13 mouse cellular contexts compared by ENCODE assay signal in genomic region chr5:103393752-103394151, GRCm38 (mm10). TPM values are rescaled to one million over a fixed set of nuclear protein-coding genes. Genes with fewer than 3 reads are reported as not detected.
DNase-seq lines count a peak whose midpoint lies in the region; ATAC-seq and TF ChIP-seq lines count a peak whose summit lies in the region.
"Had no signal": no experiment of that assay in that cellular context is flagged by ENCODE, and none has a peak within 500 bp of the region (broad histone marks: within the 10 kb centered on the region; RNA-seq: fewer than 3 reads in every experiment).

No protein-coding gene starts in this region.

- no peaks in the 10 kb centered on the region for H3K36me3 ChIP-seq in forebrain, embryonic 11.5 days (ENCODE audit: control insufficient read depth, insufficient read depth, low read length)
- no peaks in the 10 kb centered on the region for H3K36me3 ChIP-seq in forebrain, embryonic 10.5 days (replicated peaks)
- no peaks in the 10 kb centered on the region for H3K36me3 ChIP-seq in limb, embryonic 15.5 days
- no peaks in the 10 kb centered on the region for H3K36me3 ChIP-seq in limb, embryonic 10.5 days
- H3K36me3 ChIP-seq in myocyte (ENCODE audit: control insufficient read depth, insufficient read depth) = no peaks in the 10 kb centered on the region
- H3K36me3 ChIP-seq: heart, embryonic 10.5 days; liver, embryonic 12.5 days had no signal

- 44% methylated on average over 16 of the region's 16 CpGs for WGBS in forebrain, embryonic 11.5 days
- WGBS in forebrain, embryonic 10.5 days = 64% methylated on average over 16 of the region's 16 CpGs
- WGBS in limb, embryonic 15.5 days = 47% methylated on average over 16 of the region's 16 CpGs
- 65% methylated on average over 16 of the region's 16 CpGs for WGBS in limb, embryonic 10.5 days

- H3K9ac ChIP-seq in forebrain, embryonic 11.5 days (ENCODE audit: low read length) = no peak overlapping the region
- H3K9ac ChIP-seq in limb, embryonic 15.5 days = no peak overlapping the region
- H3K9ac ChIP-seq: liver, embryonic 12.5 days had no signal

- no peak overlapping the region for H3K4me3 ChIP-seq in forebrain, embryonic 11.5 days (ENCODE audit: low read depth, low read length)
- no peak overlapping the region for H3K4me3 ChIP-seq in forebrain, embryonic 10.5 days
- no peak overlapping the region for H3K4me3 ChIP-seq in limb, embryonic 15.5 days
- no peak overlapping the region for H3K4me3 ChIP-seq in limb, embryonic 10.5 days
- no peak overlapping the region for H3K4me3 ChIP-seq in myocyte
- H3K4me3 ChIP-seq: heart, embryonic 10.5 days; liver, embryonic 12.5 days had no signal

- H3K27me3 ChIP-seq in forebrain, embryonic 11.5 days (ENCODE audit: control insufficient read depth, insufficient read depth, low read length) = no peaks in the 10 kb centered on the region
- no peaks in the 10 kb centered on the region for H3K27me3 ChIP-seq in forebrain, embryonic 10.5 days (ENCODE audit: poor library complexity, severe bottlenecking)
- no peaks in the 10 kb centered on the region for H3K27me3 ChIP-seq in limb, embryonic 15.5 days
- H3K27me3 ChIP-seq in limb, embryonic 10.5 days (ENCODE audit: low read depth, poor library complexity, severe bottlenecking) = no peaks in the 10 kb centered on the region
- no peaks in the 10 kb centered on the region for H3K27me3 ChIP-seq in myocyte (ENCODE audit: control insufficient read depth, insufficient read depth, insufficient read length)

- no peak overlapping the region for H3K4me2 ChIP-seq in forebrain, embryonic 11.5 days (ENCODE audit: low read depth, low read length, severe bottlenecking)
- no peak overlapping the region for H3K4me2 ChIP-seq in limb, embryonic 15.5 days
- peak overlapping the region; percentile 56 for H3K4me2 ChIP-seq in myocyte (ENCODE audit: low read depth)
- H3K4me2 ChIP-seq: liver, embryonic 12.5 days had no signal

- no peak overlapping the region for H3ac ChIP-seq in myocyte (ENCODE audit: control insufficient read depth, insufficient read length)

- H3K4me1 ChIP-seq in forebrain, embryonic 11.5 days (replicated peaks; ENCODE audit: control insufficient read depth, insufficient read depth, low read length) = peaks cover 8% of the 10 kb centered on the region; the same call in 1 of the 2 replicates
- H3K4me1 ChIP-seq in forebrain, embryonic 10.5 days = peaks cover 34% of the 10 kb centered on the region
- peaks cover 2% of the 10 kb centered on the region; the same call in 1 of the 2 replicates for H3K4me1 ChIP-seq in limb, embryonic 15.5 days
- peaks cover 13% of the 10 kb centered on the region for H3K4me1 ChIP-seq in limb, embryonic 10.5 days
- H3K4me1 ChIP-seq: liver, embryonic 12.5 days had no signal

- no peak overlapping the region for H3K27ac ChIP-seq in forebrain, embryonic 11.5 days (ENCODE audit: low read depth, low read length)
- no peak overlapping the region for H3K27ac ChIP-seq in forebrain, embryonic 10.5 days
- H3K27ac ChIP-seq in limb, embryonic 15.5 days = 0 out of 2 replicates have a peak overlapping the region, but pooled peaks have one; percentile 18
- no peak overlapping the region for H3K27ac ChIP-seq in limb, embryonic 10.5 days
- H3K27ac ChIP-seq: heart, embryonic 10.5 days; liver, embryonic 12.5 days; macrophage had no signal

- DNase-seq in forebrain, embryonic 11.5 days (ENCODE audit: low spot score) = no peak
- DNase-seq in forebrain, embryonic 10.5 days (ENCODE audit: extremely low spot score, low spot score) = no peak
- DNase-seq in limb, embryonic 10.5 days (ENCODE audit: low spot score) = no peak
- peak; percentile 51 for DNase-seq in embryo, embryonic 11 days
- no peak for DNase-seq in thymus, postnatal 36 days
- DNase-seq in spleen, postnatal 36 days (ENCODE audit: low spot score in 2 of 2) = no peak
- DNase-seq: adrenal gland, postnatal 14 days; cerebellum, postnatal 25 days had no signal

- H3K9me3 ChIP-seq in forebrain, embryonic 11.5 days (ENCODE audit: control insufficient read depth, low read length) = no peaks in the 10 kb centered on the region
- H3K9me3 ChIP-seq in forebrain, embryonic 10.5 days = no peaks in the 10 kb centered on the region
- no peaks in the 10 kb centered on the region for H3K9me3 ChIP-seq in limb, embryonic 15.5 days
- H3K9me3 ChIP-seq in limb, embryonic 10.5 days (replicated peaks) = no peaks in the 10 kb centered on the region
- H3K9me3 ChIP-seq: heart, embryonic 10.5 days; liver, embryonic 12.5 days had no signal

- TF ChIP-seq POLR2A in myocyte (IDR thresholded peaks at IDR 0.05; ENCODE audit: insufficient read length, low read depth) = no peak

- no peaks in the 10 kb centered on the region for H3K79me2 ChIP-seq in myocyte (ENCODE audit: control insufficient read depth, insufficient read depth)

- ATAC-seq in forebrain, embryonic 11.5 days (replicated peaks; ENCODE audit: low FRiP score) = 0 out of 2 replicates have a peak, but pooled peaks have one; percentile 36
- ATAC-seq in limb, embryonic 15.5 days (ENCODE audit: insufficient number of reproducible peaks, low FRiP score, low TSS enrichment, low read depth) = no peak
- ATAC-seq: liver, embryonic 12.5 days had no signal

TF ChIP-seq in myocyte, 11 proteins besides CTCF, POLR2A, EP300 and RAD21:
- no peak for TF ChIP-seq USF1 (IDR thresholded peaks at IDR 0.05; ENCODE audit: low read depth)
- no peak for TF ChIP-seq MAX (IDR thresholded peaks at IDR 0.05; ENCODE audit: low read depth)
- no peak for TF ChIP-seq MYOD1 (IDR thresholded peaks at IDR 0.05; ENCODE audit: control insufficient read depth in 1 of 3, insufficient read length in 2 of 3, low read depth in 2 of 3)
- no peak for TF ChIP-seq REST (IDR thresholded peaks at IDR 0.05; ENCODE audit: insufficient read depth, insufficient read length)
- TF ChIP-seq CEBPB (IDR thresholded peaks at IDR 0.05; ENCODE audit: insufficient read depth, poor library complexity, severe bottlenecking) = no peak
- no peak for TF ChIP-seq TCF3 (IDR thresholded peaks at IDR 0.05; ENCODE audit: insufficient read length, low read depth)
- TF ChIP-seq SRF (IDR thresholded peaks at IDR 0.05; ENCODE audit: control insufficient read depth, insufficient read length, low read depth) = no peak
- TF ChIP-seq MYOG (IDR thresholded peaks at IDR 0.05; ENCODE audit: control insufficient read depth in 1 of 3, insufficient read depth in 1 of 3, insufficient read length in 2 of 3, low read depth in 2 of 3) = no peak
- TF ChIP-seq E2F4 (IDR thresholded peaks at IDR 0.05; ENCODE audit: insufficient read depth) = no peak
- no peak for TF ChIP-seq TCF12 (IDR thresholded peaks at IDR 0.05; ENCODE audit: insufficient read depth, poor library complexity, severe bottlenecking)
- TF ChIP-seq POLR2AphosphoS2 (IDR thresholded peaks at IDR 0.05; ENCODE audit: insufficient read length, low read depth) = no peak

RNA-seq across cellular contexts. Expression of gene Ptpn13, which starts 31.2 kb away (rescaled TPM):
- polyA plus RNA-seq in forebrain, embryonic 11.5 days (2014; fragmentation: Nextera tagmentation; extraction: Ambion mirVana) = 17.4 and 20.3 TPM in 2 replicates
- 19.7 TPM in 2 replicates for polyA plus RNA-seq in forebrain, embryonic 10.5 days (2016; fragmentation: Nextera tagmentation; extraction: Ambion mirVana)
- 16.0 and 20.1 TPM in 2 replicates for polyA plus RNA-seq in limb, embryonic 15.5 days (2015; fragmentation: Nextera tagmentation; extraction: Ambion mirVana)
- polyA plus RNA-seq in limb, embryonic 10.5 days (2016; fragmentation: Nextera tagmentation; extraction: Ambion mirVana) = 10.4 and 11.1 TPM in 2 replicates
- polyA plus RNA-seq in myocyte (2012; fragmentation: generic; extraction: Trizol) = 5.3 TPM
- polyA plus RNA-seq: macrophage had no signal
